Mouse (Mus musculus): ENCODE data around the gene Vav1.
"Not testable (repeated sequence)": the region's sequence is repeated elsewhere in the genome, so short reads cannot be mapped to it uniquely, and the experiment has no call there.

The Vav1 gene

DNA sequence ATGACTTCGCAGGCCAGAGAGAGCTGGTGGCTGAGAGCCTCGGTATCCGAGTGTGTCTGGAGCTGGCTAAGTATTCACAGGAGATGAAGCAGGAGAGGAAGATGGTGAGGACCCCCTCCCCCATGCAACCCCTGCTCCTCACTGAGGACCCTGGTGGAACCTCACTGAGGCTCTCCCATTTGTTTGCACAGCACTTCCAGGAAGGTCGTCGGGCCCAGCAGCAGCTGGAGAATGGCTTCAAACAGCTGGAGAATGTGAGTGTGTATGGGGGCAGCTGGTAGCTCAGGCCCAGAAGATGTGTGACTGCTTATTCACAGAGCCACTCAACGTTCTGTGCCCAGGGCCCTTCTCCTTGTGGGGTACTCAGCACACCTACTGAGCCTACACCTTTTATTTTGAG is 25.6 kb upstream of the Vav1 start:
- no peak for DNase-seq

DNA sequence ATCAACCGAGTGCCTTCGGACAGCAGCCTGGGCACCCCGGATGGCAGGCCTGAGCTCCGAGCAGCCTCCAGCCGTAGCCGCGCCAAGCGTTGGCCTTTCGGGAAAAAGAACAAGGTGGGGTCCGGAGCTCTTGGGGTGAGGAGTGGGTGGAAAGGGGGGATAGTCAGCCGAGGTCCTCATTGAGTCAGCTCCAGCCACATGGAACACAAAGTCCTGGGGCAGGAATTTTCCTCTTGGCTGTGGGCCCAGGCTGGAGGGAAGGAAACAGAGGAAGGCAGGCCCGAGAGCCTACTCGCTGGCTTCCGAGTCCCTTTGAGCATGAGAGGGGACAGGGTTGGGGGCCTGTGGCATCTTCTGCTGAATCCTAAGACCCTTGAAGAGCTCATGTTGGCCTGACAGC is 23.5 kb upstream of the Vav1 start:
- DNase-seq = no peak

DNA sequence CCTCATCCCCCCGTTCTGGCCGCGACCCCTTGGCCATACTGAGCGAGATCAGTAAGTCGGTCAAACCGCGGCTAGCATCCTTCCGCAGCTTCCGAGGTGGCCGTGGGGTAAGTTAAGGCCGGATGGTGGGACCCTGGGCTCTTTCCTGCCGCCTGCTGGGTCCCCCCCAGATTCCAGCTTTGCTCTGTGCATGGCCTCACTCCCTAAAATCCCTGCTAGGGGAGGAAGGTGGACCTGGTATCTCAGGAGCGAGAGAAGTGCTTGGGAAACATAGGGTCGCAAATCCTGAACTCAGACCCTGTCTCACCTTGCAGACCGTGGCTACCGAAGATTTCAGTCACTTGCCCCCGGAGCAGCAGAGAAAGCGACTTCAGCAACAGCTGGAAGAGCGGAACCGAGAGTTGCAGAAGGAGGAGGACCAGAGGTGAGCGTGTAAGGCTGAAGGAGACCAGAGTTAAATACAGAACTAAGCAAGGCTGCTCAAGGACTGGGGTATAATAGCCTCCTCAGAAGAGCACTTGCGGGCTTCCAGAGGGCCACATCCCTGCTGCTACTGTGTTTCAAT is 21.9 kb upstream of the Vav1 start:
- no peak for DNase-seq

DNA sequence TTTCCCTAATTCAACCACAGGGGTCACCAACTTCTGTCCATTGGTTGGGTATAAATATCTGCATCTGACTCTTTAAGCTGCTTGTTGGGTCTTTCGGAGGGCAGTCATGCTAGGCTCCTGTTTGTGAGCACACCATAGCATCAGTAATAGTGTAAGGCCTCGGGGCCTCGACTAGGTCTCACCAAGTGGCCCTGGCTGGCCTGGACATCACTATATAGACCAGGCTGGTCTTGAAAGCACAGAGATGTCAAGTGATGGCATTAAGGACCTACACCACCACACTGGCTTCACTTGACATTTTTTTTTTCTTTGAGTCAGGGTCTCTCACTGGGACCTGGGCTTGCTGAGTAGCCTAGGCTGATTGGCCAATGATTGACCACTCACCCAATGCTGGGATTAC is 20.7 kb upstream of the Vav1 start:
- no peak for DNase-seq

DNA sequence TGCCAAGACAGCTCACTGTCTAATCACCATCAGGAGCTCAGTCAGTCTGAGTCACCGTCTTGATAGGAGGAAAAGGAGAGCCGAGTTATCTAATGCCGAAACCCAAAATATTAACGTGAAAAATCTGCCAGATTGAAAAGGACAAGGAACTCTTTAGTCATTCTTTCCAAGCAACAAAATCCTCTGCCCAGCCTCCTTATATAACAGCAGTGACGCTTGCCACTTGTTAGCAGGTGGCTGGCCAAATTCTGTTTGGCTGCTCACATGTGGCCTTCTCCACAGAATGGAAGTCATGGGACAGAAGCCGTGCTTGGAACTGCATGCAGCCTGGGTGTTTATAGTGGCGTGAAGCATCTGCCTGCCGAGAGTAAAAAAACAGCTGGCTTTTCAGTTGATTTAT is 19.2 kb upstream of the Vav1 start:
- DNase-seq = no peak

DNA sequence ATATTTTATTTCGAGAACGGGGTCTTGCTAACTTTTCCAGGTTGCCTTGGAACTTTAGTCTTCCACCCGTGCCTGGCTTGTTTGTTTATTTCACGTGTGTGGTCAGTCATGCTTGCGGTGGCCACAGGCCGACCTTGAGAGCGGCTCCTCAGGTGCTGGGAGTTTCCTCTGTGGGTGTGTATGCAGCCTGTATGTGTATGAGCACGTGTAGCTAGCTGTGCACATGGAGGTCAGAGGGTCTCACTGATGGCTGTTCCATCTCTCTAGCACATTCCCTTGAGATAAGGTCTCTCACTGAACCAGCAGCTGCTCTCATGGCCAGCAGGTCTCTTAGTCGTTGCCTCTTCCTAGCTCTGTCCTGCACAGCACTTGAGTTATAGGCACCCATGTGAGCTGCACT is 18.5 kb upstream of the Vav1 start:
- no peak for DNase-seq

DNA sequence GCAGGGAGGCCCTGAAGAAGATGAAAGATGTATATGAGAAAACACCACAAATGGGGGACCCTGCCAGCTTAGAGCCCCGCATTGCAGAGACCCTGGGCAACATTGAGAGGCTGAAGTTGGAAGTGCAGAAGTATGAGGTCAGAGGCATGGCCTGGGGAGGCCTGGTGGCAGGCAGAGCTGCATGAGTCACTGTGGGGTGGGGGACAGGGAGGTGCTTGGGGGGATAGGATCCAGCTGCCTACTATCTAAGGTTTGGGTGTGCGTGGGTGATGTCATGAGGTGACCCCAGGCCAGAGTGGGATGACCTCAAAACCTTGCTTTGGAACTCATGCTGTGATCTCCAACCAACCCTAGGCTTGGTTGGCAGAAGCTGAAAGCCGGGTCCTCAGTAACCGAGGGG is 17.6 kb upstream of the Vav1 start:
- no peak for DNase-seq

DNA sequence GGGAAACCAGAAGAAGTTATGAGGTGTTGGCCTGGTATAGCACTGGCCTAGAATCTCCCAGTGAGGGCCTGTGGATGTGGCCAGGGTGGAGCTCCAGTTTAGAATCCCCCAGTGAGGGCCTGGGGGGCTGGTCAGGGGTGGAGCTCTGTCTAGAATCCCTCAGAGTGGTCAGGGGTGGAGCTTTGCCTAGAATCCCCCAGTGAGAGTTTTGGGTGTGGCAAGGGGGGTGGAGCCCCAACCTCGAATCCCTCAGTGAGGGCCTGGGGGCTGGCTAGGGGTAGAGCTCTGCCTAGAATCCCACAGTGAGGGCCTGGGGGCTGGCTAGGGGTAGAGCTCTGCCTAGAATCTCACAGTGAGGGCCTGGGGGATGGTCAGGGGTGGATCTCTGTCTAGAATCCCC is 17.1 kb upstream of the Vav1 start:
- DNase-seq = no peak

DNA sequence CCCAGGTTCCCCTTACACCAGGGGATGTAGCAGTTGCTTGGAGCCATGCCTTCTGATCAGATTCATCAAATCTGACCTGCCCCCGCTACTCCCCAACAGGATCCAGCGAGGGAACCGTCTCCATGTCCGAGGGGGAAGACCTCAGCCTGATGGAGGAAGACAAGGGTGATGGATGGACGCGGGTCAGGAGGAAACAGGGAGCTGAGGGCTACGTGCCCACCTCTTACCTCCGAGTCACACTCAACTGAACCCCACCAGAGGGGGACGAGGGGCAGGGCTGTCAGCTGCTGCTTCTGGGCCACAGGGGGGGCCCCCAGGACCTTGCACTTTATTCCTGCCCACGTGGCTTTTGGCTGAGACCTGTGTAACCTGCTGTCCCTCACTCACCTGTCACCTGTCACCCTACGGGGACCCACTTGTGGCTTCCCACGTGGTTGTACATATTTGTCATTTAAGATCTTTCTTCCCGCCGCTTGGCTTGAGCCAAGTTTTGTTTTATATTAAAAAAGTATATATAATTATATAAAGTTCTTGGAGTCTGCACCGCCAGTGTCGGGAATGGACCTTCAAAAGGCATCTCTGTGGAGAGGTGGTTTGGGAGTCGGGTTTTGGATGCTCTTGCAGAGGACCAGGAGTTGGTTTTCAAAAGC is 15.9 kb upstream of the Vav1 start:
- no peak for DNase-seq

DNA sequence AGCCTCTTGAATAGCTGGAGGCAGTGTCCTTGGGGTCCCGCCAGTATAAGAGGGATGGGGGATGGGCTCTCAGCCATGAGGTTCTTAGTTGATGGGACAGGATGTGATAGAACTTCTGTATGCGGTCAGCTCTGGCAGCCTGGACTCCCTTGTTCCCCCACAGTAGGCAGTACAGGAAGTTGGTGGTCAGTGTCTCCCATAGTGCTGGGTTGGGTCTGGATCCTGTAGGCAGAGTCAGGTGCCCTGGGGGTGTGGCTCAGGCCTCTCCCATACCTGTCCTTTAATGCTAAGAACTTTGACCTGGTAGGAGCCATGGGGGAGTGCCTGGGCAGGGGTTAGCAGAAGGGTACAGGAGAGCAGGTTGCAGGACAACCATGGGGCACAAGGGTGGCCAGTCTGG is 14.7 kb upstream of the Vav1 start:
- no peak for DNase-seq

DNA sequence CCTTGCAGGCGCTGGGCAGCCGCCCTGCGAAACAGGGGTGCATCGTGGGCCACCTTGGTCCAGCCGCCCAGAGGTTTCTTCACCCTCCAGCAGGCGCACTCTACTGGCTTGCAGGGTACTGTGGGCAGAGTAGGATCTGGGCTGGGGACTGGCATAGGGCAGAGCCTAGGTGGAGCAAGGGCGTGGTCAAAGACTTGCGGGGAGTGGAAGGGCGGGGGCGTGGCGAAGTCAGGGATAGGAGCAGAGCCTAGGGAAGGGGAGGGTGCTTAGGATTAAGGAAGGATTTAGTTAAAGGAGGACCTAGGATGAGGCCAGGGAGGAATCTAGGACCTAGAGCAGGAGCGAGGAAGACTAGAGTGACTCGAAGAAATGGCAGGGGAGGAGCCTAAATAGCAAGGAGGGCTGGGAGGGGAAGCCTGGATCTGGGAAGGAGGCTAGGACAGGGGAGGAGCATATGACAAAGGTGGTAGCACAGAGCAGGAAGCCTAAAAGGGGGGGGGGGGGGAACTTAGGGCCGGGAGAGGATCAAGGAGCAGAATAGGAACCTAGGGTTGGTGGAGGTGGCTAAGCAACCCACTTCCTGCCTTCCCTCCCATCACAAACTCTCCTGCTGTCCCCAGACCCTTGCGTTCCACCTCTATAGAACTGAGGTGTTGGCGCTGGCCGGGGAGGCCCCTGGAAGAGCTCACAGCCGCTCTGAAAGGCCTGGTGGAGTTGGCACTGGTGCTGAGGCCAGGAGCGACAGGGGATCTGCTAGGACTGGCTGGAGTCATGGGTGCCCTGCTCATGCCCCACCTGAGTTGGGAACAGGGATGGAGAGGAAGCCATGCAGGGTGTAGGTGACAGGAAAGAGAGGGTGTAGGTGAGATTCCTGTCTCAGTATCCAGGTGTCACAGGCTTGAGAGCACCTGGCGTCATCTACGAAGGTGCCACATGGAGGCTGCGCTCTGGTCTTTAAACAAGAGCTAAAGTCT is 13.6 kb upstream of the Vav1 start:
- peak; percentile 87 to 92 for DNase-seq

DNA sequence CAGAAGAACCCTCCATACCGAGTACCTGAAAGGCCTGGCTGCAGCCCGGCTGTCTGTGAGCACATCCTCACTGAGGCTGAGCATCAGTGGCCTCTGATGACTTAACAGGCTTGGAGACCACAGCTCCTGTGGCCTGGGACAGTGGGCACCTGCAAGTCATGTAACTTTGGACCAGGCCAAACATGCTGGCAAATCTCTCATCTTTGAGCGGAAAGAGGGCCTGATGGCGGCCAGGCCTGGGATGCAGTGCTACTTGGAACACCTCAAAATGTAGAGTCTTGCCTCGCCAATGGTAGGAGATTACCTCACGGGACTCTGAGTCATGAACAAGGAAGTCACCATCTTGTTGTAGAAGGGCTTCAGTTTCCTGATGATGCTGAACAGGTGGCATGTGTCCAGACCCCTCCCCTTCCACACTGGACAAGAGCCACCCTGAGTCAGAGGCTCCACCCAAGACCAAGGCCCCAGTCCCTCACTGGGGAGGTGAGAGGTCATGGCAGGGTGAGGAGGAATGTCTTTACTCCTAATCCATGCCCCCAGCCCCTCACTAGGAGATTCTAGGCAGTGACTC is 11.3 kb upstream of the Vav1 start:
- no peak for DNase-seq

DNA sequence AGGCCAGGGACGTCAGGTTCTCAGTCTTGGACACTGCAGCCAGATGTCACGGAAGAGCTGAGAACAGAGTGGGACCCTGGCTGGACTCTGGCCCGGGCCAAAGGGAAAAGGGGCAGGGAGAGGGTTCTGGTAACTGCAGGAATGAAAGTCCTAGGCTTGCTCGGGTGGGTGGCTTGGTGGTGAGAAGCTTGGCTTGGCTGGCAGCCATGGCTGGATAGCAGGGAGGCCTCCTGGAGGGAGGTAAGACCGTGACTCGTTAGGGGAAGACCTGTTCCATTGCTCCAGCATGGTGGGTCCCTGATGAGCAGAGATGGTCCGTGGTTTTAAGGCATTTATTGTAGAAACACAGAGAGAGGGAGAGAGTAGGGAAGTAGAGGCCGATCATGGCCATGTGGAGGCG is 7.6 kb upstream of the Vav1 start:
- peak in 1 of 2 experiments; percentile 34 for DNase-seq

DNA sequence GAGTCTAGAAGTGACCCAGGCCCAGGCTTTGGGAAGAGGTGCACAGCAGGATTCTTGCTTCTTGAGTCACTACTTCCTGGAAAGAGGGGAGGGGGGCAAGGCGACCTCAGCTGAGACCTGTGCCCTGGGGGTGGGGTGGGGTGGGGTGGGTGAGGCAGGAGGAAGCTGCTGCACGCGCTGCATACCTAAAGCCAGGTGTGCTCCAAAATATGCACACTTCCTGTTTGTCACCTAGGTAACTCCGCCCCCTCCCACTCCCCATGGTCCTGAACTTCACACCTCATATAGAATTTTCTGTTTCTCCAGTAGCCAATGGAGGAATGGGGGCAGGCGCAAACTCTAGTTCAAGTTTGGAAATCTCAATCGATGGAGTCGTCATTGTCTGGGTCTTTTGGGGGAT is 5.1 kb upstream of the Vav1 start:
- no peak for DNase-seq

DNA sequence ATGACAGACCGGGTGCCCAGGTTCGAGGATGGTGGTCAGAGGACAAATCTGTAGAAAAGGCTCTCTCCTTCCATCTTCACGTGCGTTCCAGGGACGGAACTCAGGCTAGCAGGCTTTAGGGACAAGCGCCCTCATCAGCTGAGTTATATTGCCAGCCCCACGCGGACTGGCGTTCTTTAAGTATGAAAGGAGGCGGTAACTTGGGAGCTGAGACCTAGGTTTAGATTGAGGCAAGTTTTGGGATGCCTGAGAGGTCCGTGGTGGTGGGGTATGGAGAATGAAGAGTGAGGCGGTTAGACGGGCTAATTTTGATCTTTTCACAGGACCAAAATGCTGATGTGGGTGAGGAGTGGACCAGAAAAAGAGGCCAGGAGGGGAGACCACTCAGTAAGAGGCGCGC is 4.2 kb upstream of the Vav1 start:
- no peak for DNase-seq

DNA sequence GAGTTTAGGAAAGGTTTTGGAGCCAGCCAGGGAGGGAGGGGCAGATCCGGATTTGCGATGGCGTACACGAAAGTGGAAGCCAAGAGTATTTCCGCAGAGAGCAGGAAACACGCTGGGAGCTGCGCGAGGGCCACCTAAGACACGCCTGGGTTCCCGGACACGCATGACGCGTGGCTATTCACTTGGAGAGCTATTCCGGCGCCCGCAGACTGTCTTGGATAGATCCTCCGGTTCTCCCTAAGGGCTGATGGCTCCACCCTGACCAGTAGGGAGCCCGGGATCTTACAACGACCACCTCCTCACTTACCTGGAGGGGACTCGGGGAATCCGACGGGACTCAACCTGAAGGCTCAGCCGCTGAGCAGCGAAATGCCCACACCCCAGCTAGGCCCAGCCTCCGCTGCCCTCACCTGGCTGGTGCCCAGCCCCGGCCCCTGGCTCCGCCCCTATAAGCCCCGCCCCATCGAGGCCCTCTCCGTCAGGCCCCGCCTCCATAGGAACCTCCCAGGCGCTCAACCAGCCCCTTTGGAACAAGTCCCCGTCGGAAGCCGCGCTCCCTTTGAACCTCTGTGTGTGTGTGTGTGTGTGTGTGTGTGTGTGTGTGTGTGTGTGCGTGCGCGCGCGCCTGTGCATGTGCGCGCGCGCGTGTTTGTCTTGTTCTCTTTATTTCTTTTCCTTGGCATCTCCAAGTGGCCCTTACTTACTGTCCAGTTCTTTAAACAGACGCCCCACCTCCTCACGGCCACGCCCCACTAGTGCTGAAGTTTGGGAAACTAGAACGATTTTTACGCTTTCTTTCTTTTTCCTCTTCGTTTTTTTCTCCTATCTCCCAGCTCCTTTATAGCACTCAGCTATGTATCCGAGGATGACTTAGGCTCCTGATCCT is 3.5 kb upstream of the Vav1 start:
- peak; percentile 93 to 95 for DNase-seq

DNA sequence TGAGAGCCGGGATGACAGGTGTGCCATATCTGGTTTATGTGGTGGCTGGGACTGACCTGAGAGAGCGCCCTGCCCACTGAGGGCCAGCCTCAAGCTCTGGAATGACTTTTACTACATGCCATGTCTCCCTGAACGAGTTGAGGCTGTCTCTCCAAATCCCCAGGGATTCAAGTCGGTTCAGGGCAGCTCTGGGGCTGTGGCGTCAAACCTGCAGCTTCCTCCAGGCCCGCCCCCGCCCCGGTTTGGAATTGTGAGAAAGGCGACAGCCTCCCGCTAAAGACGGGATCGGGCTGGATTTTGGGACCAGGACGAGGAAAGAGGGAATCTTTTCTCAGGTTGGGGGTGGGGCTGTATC is 2.9 kb upstream of the Vav1 start:
- peak; percentile 21 to 44 for DNase-seq

DNA sequence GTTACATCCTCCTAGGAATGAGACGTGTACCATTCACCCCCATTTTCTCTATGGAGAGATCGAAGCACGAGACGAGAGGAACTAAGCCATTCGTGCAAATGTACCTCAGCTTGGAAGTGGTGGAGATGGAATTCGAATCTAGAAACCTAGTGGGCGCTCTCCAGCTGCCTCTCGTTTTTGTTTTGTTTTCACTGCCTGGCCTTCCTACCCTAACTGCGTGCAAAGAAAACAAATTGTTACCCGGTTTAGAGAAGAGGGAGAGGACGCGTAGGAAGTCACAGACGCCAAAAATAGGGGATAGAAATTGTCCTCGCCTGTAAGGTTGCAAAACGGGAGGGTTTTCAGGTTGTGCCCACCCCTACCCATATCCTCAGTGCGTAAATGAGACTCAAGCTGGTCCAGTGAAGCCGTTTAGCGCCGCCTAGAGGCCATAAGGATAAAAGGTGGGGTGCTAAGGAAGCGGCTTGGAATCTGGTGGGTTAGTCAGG is 2.2 kb upstream of the Vav1 start:
- DNase-seq = peak; percentile 78 to 84

DNA sequence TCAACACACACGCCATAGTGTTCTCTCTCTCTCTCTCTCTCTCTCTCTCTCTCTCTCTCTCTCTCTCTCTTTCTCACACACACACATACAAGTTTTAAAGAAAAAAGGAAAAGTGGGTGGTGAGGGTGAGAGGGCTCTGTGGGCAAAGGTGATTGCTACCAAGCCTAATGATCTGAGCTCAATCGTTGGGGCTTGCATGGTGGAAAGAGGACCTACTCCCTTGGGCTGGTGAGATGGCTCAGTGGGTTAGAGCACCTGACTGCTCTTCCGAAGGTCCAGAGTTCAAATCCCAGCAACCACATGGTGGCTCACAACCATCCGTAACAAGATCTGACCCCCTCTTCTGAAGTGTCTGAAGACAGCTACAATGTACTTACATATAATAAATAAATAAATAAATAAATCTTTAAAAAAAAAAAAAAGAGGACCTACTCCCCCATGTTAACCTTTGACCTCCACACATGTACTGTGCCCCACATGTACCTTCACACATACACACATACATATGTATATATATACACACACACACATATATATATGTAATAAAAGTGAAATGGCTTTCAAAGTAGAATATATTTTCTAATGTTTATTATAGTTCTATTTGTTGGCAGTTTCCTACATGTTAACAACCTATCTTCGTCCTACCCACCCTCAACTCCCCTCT is 1.2 kb upstream of the Vav1 start:
- DNase-seq = not testable (repeated sequence)

DNA sequence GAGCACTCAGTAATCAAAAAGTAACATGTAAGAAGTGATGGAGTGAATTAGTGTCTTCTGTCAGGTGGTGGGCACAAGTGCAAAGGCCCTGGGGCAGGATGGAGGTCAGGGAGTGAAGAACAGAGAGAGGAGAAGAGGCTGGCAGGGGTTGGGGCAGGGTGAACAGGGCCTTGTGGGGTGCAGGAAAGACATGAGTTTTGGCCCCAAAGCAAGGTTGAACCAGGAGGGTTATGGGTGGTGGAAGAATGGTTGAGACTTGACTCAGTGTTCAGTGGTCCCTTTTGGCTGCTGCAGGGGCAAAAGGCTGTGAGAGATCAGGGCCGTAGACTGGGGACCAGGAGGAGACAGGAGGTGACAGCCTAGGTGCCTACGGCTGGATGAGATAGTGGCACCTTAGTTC is 363 bp upstream of the Vav1 start:
- no peak for DNase-seq

DNA sequence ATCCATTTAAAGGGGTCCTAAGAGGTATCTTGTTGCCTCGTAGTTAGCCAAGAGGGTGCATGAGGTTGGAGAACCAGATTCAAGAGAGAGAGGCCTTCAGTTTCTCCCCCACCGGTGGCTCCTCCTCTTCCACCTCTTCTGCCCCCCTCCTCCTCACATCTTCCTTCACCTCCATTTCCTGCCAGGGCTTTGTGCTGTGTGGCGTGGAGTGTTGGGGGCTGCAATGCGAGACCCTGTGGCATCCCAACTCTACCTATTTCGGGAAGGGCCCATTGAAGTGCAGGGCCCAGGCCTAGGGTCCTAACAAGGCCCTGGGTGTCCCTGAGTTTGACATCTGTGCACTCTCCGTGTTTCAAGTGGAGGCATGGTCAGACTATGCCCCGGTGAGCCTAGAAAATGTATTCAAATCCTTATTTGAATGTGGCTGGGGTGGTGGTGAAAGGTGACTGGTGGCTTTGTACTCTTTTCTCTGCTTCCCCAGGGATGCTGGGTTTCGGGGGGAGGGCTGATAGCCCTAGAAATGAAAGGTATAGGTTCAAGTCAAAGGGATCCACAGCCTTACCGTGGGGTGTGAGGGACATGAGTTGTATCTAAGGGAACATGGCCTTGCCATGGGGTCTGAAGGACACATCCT is 808 bp downstream of the Vav1 start:
- DNase-seq = no peak

DNA sequence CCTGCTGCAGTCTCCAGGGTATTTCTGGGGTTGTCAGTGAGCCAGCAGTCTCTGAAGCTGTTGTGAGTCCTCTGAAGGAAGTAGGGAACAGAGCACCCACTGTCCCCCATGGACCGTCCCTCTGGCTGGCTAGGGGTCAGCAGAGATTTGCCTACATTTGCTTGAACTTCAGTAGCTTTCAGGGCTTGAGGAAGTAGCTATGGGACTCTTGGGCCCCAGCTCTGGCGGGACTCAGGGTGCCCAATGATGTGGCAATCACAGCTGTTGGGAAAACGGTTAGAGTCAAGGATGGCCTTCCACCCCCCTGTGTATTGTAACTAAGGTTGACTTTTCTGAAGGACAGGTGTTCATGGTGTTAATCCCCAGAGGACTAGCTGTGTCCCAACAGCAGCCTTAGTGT is 1.5 kb downstream of the Vav1 start:
- DNase-seq = no peak

All from kidney, postnatal 4 days (tissue).